Mouse (Mus musculus): ENCODE results near the gene 1600014C10Rik.

GRCm38 (mm10) chr7:38147477-38147876 is 35.5 kb upstream of the 1600014C10Rik start:
- peak; percentile 17; the same call in 1 of the 2 replicates for TF ChIP-seq CTCF (IDR thresholded peaks at IDR 0.05)
- TF ChIP-seq EP300 (IDR thresholded peaks at IDR 0.05), result no peak
